Mouse (Mus musculus) testis, postnatal 14 days (tissue): ENCODE data around the gene Pyy.
A peak's percentile ranks its signal among the peaks of the same experiment; 100 is the strongest.

Source experiments
- DNase-seq: peaks from one replicate; pipeline ENCODE4 v3.0.0; 2021; ENCODE audit warnings: low spot score

Gene Pyy

DNA sequence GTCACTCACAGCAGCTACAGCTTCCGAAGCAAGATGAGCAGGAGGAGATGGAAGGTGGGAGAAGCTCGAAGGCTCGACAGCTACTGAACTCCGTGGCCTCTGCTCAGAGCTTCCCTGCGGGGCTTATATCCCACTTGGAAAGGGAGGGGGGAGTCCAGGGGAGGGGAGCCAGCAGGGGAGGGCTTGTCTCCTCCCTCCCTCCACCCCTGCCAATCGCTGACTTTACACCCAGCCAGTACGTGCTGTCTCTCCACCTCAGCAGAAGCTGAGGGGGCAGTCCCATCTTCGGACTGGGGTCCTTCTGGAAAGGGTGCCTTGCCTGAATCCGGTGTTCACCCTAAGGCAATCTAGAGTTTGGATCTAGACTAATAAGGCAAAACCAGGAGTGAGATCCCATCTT is at the start of gene Pyy:
Pyy (minus strand) TSS at position 101 of the 400 bp plus-strand sequence.
- DNase-seq = no peak

DNA sequence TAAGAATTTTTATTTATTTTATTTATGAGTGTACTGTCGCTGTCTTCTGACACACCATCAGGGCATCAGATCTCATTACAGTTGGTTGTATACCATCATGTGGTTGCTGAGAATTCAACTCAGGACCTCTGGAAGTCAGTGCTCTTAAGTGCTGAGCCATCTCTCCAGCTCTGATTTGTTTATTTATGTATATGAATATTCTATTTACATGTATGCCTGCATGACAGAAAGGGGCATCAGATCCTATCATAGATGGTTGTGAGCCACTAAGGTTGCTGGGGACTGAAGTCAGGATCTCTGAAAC is 49.1 kb upstream of the Pyy start:
- DNase-seq = no peak

DNA sequence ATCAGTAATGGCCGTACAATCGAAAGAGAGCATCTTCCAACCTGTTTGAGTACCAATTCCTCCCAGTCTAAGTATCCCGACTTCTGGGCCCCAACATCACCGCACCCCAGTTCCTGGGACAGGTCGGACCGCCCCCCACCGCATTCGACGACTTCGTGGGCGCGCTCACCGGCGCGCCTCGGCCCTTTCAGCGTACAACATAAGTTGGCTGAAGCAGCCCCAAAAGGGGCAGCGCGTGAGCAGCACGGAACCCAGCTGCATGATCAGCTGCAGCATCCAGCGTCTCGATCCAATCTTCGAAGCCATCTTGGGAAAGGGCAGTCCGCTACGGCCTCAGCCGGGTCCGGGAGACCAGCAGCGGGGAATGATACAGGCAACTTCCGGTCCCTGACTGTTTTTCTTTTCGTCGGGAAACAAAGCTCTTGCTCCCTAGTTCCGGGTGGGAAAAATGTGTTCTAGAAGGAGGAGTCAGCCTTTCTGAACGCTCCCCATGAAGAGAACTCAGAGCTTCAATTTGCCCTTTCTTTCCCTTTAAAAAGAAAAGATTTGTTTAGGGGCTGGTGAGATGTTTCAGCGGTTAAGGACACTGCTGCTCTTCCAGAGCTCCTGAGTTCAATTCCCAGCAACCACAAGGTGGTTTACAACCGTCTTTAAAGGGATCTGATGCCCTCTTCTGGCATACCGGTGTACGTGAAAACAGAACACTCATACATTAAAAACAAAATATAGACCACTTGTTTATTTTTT is 48.6 kb upstream of the Pyy start, which contains the start of gene Tmem101:
Tmem101 (minus strand) TSS at position 366 of the 747 bp plus-strand sequence.
- peak; percentile 92 for DNase-seq

DNA sequence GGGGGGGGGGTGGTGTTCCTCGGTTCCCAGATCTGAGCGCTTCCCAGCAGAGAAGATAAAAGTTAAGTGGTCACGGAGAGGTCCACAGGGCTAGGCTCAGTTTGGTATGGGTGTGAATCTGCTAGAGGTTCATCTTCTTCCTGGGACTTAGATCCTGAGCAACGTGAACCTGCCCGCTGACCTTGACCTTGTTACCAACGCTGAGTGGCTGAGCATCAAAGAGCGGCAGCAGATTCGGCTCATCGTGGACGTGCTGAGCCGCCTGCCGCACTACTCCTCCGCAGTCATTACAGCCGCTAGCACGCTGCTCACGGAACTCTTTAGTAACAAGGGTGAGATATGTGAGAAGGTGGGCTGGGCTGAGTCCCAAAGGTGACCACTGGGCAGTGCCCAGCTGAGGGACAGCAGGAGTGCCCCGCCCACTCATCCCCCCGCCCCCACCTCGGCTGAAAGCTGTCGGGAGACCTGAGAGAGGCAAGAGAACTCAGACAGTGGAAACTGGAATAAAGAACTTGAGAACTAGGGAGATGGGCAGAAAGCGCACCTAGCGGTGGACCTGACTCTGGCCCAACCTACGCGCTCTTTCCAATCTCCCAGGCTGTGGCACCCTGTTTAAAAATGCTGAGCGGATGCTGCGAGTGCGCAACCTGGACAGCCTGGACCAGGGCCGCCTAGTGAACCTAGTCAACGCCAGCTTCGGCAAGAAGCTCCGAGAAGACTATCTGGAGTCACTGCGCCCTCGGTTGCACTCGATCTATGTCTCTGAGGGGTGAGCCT is 39.8 kb upstream of the Pyy start:
- DNase-seq = peak; percentile 59

DNA sequence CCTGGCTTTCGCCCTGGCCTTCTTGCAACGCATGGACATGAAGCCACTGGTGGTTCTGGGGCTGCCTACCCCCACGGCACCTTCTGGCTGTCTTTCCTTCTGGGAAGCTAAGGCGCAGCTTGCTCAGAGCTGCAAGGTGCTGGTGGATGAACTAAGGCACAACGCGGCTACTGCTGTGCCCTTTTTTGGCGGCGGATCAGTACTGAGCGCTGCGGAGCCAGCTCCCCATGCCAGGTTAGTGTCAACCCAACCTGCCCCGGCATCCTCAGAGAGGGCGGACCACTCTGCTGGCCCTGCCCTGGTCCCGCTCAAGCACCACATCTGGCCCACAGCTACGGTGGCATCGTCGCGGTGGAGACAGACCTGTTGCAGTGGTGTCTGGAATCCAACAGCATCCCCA is 38.9 kb upstream of the Pyy start:
- no peak for DNase-seq

DNA sequence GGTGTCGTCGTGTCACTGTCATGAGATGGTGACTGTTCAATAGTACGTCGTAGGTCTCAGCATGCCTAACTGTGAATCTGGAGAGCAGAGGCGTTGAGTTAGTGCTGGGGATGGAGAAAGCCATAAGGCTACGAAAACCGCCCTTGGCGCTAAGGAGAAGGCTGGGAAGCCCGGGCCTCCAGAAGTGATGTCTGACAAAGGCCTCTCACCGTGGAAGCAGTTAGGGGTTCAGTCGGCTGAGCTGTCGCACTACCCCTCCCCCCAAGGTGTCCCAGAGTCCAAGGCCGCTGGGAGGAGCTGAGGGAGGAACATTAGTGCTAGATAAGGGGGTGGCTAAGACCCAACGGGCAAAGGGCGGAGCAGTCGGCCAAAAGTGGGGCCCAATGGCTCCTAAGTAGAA is 38.4 kb upstream of the Pyy start:
- peak; percentile 75 for DNase-seq

DNA sequence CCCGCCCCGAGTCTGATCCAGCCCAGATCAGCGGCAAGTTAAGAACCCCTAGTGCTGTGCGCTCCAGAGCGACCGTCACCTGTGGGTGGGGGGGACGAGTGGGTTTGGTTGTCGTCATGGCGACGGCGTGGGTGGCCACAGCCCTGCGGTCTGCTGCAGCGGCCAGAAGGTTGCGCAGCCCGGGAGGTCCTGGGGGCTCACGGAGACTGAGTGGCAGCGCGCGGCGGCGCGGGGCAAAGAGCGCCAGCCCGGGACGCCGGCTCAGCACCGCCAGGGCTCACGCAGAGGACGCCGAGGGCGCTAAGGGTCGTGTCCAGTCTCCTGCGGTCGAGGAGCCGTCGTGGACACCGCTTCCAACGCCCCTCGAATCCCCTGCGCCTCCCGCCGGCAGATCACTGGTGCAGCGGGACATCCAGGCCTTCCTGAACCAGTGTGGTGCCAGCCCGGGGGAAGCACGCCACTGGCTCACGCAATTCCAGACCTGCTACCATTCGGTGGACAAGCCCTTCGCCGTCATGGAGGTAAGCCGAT is 37.9 kb upstream of the Pyy start, which contains the start of gene Nags:
Nags (plus strand) TSS at position 43 of the 531 bp plus-strand sequence.
- DNase-seq = peak; percentile 44

DNA sequence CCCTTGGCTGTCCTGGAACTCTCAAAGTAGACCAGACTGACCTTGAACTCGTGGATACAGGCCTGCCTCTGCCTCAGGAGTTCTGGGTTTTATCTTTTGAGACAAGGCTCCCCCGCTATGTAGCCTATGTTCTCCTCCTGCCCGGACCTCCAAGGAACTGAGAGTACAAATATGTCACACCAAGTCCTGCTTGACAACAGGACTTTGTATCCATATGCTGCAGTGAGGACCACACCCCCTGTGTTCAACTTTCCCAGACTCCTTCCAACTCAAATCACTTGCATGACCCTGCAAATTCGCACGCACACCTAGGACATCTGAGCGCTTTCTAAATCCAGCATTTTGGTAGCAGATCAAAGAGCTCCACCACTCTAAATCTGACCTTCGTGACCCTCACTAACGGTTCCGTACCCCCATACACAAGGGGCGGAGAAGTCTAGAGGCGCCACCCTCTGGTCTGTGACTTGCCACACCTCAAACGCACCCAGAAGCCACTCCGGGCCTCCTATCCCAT is 37.4 kb upstream of the Pyy start:
- peak; percentile 56 for DNase-seq

DNA sequence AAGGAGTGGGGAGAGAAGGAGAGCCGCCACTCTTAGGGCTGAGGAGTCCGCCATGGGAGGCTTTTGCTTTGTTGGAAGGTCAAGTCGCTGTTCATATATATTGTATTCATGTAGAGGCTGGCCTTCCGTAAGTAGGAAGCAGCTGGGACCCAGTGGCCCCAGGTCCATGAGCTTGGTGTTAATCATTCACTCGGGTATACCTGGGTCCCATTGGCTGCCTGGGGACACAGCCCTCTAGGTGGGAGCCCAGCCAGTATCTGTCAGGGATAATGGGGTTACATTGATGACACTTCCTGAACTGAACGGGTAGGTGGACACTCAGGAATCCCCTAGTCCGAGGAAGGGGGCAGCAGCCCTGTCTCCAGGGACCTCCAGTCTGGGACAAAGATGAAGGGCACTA is 34.7 kb upstream of the Pyy start:
- DNase-seq = no peak

DNA sequence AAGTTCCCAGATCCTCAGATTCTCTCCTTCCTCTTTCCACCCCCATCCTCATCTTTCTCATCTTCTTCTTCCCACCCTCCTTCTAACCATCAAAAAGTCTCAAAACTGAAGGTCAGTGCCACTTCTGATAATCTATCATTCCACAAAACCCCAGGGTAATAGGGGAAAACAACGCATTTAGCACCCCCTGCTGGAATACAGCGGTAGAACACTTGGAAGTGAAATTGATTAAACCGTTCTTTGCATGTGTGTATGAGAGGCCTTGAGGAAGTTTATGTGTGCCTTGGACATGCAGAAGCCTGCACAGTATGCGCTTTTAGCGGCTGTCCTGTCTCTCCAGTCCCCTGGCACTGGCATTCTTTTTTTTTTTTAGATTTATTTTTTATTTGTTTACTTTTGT is 32.9 kb upstream of the Pyy start:
- DNase-seq = no peak

DNA sequence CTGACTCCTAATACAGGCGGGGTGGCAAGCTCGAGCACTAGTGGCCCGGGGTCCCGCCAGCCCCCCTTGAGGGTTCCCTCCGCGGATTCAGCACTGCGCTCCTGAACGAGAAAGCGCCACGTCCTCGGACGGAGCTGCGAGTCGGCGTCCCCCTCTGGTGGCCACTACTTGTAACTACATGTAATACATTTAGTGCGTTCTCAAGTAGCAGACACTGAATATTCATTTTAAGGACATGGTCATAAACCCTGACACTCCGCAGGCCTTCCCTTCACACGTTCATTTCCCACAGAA is 30.8 kb upstream of the Pyy start:
- DNase-seq = peak; percentile 69

DNA sequence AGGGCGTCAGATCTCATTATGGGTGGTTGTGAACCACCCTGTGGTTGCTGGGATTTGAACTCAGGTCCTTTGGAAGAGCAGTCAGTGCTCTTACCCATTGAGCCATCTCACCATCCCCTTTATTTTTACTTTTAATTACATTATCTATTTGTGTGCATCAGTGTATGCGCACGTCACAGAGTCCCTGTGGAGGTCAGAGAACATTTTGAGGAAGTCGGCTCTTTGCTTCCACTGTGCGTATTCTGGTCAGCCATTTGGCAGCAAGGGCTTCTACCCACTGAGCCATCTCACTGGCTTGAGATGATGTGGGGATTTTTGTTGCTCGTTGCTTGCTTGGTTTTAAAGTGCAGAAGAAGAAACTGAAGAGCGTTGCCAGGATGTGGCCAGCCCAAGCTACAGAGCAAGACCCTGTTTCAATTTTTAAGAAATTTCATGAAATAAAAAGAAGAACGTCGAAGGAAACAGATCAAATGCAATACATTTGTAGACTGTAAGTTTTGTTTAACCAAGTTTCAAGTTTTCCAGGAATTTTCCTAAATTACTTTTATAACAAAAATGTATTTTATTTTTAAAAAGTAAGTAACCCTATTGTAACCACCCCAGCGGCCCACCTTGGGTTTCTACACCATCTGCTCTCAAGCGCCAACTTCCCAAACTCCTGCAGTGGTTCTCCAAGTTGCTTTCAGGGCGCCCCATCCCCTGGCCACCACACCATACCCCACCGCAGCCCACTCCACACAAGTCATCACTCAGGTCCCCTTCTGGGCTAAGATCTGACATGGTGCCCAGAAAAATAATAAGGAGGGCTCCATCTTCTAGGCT is 30.2 kb upstream of the Pyy start:
- no peak for DNase-seq

DNA sequence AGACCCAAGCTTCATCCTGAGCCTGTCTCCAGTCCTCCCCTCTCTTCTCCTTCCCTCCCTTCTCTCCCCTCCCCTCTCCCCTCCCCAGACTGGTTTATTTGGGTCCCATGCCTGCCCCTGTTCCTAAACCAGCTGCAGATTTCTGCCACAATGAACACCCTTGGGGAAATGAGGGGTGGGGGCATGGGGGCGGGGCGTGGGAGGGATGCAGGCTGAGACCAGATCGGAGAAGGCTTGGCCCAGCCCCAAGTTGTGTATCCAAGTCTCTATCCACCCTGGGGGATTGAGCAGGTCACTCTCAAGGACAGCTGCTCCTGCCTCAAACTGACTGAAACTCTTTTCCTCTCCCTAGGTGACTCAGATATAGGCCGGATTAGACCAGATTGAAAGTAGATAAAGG is 26.9 kb upstream of the Pyy start:
- no peak for DNase-seq

DNA sequence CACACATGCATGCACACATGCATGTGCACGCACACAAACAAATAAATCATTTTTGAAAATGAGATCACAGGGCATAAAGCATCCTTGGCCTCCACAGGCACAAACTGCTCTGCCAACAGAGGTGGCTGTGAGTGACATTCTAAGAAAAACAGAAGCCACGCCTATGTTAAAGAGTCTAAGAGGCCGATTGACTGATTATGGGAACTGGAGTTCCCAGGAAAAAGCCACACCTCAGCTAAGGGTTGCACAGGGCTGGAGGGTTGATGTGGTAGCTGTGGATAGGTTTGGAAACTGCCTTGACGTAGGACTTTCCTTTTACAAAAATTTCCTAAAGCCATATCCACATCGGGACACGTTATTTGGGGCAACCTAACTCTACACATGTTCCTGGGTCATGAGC is 9.8 kb upstream of the Pyy start:
- DNase-seq = no peak

DNA sequence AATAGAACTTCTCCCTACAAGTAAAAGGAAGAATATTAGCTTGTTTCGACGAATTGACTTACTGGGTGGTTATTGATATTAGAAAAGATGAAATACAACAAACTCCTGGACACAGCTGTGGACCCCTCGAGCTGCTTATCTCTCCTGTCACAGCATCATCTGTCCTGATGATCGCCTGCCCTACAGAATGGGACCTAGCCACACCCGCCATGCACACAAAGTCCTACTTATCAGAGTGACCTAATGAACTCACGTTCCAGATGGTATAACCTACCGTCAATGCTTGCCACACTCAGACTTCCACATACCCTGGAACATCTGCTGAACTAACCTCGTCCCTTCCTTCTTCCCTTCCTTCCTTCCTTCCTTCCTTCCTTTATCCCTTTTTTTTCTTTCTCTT is 8.6 kb upstream of the Pyy start:
- no peak for DNase-seq

DNA sequence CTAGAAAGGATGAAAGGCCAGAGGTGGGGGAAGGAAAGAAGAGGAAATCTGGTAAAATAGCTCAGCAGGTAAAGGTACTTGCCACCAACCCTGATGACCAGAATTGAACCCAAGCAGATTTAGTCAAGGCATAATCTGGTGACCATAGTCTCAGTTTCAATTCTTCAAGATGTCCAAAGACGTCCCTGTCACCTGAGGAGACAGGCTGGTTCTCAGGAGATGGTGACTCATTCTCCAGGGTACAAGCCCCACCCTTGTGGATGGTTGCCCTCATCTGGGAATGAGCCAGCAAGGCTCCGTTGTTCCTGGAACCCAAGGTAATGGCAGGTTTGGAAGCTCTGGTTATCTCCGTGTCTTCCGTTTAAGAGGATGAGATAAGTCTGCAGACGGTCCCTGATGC is 3.9 kb upstream of the Pyy start:
- DNase-seq = no peak

DNA sequence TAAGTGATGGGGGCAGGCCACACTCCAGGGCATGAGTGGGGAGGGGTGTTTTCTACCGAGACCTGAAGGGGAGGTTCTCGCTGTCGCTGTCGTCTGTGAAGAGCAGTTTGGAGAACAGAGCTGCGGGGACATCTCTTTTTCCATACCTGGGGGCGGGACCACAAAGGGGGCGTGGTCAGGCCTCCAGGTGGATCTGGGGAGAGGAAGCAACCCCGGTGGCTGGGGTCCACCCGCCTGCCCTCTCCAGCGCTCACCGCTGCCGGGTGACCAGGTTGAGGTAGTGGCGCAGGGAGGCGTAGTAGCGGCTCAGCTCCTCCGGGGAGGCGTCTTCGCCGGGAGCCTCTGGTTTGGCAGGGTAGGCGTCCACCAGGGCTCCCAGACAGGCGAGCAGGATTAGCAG is 721 bp downstream of the Pyy start:
- DNase-seq = no peak

DNA sequence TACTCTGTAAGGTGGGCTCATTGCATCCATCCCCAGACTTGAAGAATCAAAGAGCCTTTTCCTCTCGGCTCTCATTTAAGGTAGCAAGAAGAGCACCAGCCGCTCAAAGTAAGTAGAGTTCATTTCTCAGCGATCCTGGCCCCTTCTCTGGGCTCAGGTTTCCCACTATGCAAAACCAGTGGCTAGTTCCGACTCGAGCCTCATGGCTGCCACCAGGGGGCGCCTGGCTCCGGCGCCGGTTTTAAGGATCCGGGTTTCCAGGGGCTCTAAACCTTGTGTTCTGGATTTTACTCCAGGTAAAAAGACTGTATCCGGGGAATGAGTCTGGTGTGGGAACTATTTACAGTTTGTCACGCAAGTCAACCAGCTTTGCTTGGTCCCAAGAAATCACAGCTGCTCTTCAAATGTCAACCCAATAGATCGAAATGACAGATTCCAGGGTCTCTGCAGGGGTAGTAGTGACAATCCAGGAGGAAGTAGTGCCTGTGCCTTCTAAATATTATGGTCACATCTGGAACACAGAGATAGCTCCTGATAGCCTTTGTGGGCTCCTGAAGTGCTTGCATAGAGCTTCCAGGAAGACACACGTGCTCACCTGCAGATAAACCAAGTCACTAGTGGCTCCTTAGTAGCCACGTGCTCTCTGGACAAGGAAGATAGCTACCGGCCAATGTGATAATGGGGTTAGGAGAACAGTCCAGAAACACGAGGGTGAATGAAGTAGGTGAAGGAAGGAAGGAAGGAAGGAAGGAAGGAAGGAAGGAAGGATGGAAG is 5.0 kb downstream of the Pyy start:
- DNase-seq = peak; percentile 56

DNA sequence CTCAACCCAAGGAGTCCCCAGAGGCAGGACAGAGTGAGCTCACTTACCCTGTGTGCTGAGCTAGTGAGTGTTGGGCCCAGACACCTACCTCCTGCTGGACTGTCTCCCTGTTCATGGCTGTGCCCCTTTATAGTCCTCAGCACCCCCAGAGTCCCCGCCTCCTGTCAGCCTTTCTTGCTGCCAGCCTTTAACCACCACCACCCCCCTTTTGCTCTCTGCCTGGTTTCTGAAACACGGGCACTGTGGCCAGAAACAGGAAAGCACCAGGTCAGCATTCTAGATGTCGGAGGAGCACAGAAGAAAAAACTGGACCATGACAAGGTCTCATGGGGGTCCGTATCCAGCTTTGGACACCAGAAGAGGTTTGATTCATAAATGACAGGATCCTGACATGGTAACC is 6.4 kb downstream of the Pyy start, which contains the start of gene Ppy:
Ppy (minus strand) TSS at position 101 of the 400 bp plus-strand sequence.
- no peak for DNase-seq

DNA sequence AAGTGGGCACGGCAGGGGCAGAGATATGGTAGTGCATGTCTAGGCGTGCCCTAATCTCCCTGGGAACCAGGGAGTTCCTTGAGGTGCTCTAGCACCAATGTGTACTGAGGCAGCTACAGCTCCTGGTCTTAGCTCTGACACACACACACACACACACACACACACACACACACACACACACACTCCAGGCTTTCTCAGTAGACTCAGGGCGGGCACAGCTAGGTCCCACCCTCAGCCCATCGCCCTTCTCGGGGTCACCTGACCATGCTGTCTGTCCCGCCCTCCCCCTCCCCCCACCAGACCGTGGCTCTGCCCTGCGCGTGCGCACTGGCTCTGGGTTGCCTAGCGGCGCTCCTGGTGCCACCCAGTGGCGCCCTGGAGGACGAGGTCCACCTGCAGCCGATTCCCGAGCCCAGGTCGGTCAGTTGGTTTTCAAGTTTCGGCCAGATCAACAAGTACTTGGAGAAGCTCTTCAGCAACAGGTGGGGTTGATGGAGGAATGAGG is 10.7 kb downstream of the Pyy start:
- peak; percentile 64 for DNase-seq

DNA sequence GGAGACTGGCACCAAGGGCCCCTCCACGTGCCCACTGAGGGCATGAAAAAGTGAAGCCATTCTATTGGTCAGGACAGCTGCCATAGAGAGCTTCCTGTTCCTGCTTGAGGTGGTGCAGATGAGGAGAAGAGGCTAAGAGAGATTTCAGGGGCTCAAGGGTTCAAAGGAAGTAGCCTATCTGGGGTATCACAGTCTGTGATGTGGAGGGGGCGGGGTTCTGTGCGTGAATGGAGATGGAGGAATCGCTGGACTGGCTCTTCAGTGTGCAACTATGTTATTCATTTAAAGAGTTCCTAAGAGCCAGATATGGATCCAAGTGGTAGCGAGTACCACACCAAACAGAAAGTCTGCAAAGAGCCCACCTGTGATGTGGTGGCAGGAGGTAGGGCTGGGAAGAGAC is 11.2 kb downstream of the Pyy start:
- no peak for DNase-seq
